Mouse (Mus musculus) heart, embryonic 16.5 days (tissue): ENCODE results near the gene Uvrag. TPM values are rescaled to one million over a fixed set of nuclear protein-coding genes. Genes with fewer than 3 reads are reported as not detected.

Experiments
- ATAC-seq: fragments of 200-750 bp; cut with Nextera tagmentation; replicated peaks from 2 replicates; pipeline ENCODE4 v1.8.0; 2017; ENCODE audit warnings: moderate number of reproducible peaks; ENCODE audit not compliant: insufficient read depth, low FRiP score; ENCODE audit errors: extremely low read depth
- H3K27ac ChIP-seq: fragments of 300-500 bp; sonication (generic); 2 replicates; pipeline ENCODE4 v1.5.1; 2014; ENCODE audit warnings: mild to moderate bottlenecking, low read length, control low read depth, moderate library complexity
- H3K27me3 ChIP-seq: fragments of 300-500 bp; sonication (generic); 2 replicates; pipeline ENCODE4 v1.6.1; 2014; ENCODE audit warnings: low read length, mixed read lengths; ENCODE audit not compliant: control insufficient read depth, insufficient read depth
- H3K36me3 ChIP-seq: fragments of 300-500 bp; sonication (generic); 2 replicates; pipeline ENCODE4 v1.6.1; 2014; ENCODE audit not compliant: control insufficient read depth, insufficient read depth
- H3K4me1 ChIP-seq: fragments of 300-500 bp; sonication (generic); 2 replicates; pipeline ENCODE4 v1.6.1; 2014; ENCODE audit warnings: low read length, mixed read lengths; ENCODE audit not compliant: control insufficient read depth, insufficient read depth
- H3K4me2 ChIP-seq: fragments of 300-500 bp; sonication (generic); 2 replicates; pipeline ENCODE4 v1.6.1; 2014; ENCODE audit warnings: low read depth, mild to moderate bottlenecking, control low read depth, low read length
- H3K4me3 ChIP-seq: fragments of 300-500 bp; sonication (generic); 2 replicates; pipeline ENCODE4 v1.5.1; 2014; ENCODE audit warnings: mild to moderate bottlenecking, control low read depth, low read length
- H3K9ac ChIP-seq: fragments of 300-500 bp; sonication (generic); 2 replicates; pipeline ENCODE4 v1.6.1; 2014; ENCODE audit warnings: low read length, control low read depth
- H3K9me3 ChIP-seq: fragments of 300-500 bp; sonication (generic); replicated peaks from 2 replicates; pipeline ENCODE4 v1.6.1; 2016; ENCODE audit warnings: low read length; ENCODE audit not compliant: control insufficient read depth
- WGBS: fragments of 180-500 bp; shearing (Covaris S2); extraction: QIAGEN DNeasy Blood & Tissue Kit; methylation state at CpG from one replicate; pipeline ENCODE4 v1.1.7; 2014; 5-methylcytosine and 5-hydroxymethylcytosine counted together
- polyA plus RNA-seq: library from polyadenylated mRNA; unstranded; fragments of >200 nt; fragmentation: Nextera tagmentation; extraction: Ambion mirVana; gene quantifications from 2 replicates; pipeline ENCODE4 v1.2.1, GENCODE M21; 2015

Uvrag gene
- polyA plus RNA-seq, 1 experiment from 2014 or later = 16.3 TPM

DNA sequence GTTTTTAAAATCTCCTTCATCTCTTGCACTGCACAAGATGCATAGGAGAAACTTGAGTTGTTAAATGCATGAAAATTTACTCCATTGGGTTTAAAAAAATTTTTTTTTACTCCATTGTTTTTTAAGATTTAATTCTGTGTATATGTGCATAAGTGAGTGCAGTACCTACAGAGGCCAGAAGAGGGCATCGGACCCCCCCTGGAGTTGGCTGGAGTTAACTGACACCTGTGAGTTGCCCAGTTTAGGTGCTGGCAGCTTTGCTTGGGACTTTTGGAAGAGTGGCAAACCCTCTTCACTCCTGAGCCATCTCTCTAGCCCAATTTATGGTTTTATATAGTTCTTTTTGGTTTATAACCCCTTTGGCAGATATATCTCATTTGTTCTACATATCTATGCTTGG lies 239.8 kb downstream of the Uvrag start:
- peaks cover 13% of the 10 kb centered on the region for H3K4me1 ChIP-seq
- no peaks in the 10 kb centered on the region for H3K27me3 ChIP-seq
- no peak overlapping the region for H3K9ac ChIP-seq
- H3K4me3 ChIP-seq = no peak overlapping the region
- H3K36me3 ChIP-seq = 0 out of 2 replicates have a peak, but pooled peaks cover 2% of the 10 kb centered on the region
- H3K9me3 ChIP-seq = 0 out of 2 replicates have a peak, but pooled peaks cover 2% of the 10 kb centered on the region
- no peak overlapping the region for H3K4me2 ChIP-seq
- 90% methylated on average over 1 of the region's 1 CpGs for WGBS
- no peak overlapping the region for H3K27ac ChIP-seq
- ATAC-seq = no peak

GRCm38 (mm10) chr7:98899815-98900214 lies 241.1 kb downstream of the Uvrag start:
- peak; percentile 56 for ATAC-seq
- Histone ChIP-seq H3K36me3 (0 out of 2 replicates have a peak, but pooled peaks cover 2% of the 10 kb centered on the region), H3K4me1 (peaks cover 22% of the 10 kb centered on the region)

GRCm38 (mm10) chr7:98897323-98897722 lies 243.6 kb downstream of the Uvrag start:
- Histone ChIP-seq H3K9me3 (0 out of 2 replicates have a peak, but pooled peaks cover 2% of the 10 kb centered on the region), H3K4me2 (no peak overlapping the region), H3K9ac (no peak overlapping the region), H3K27ac (no peak overlapping the region), H3K27me3 (no peaks in the 10 kb centered on the region), H3K36me3 (0 out of 2 replicates have a peak, but pooled peaks cover 2% of the 10 kb centered on the region), H3K4me1 (peaks cover 24% of the 10 kb centered on the region), H3K4me3 (no peak overlapping the region)
- no peak for ATAC-seq
- WGBS = 90% methylated on average over 8 of the region's 8 CpGs

More at GRCm38 (mm10) chr7:98899815-98900214, 241.1 kb downstream of the Uvrag start:
- 0 out of 2 replicates have a peak, but pooled peaks cover 2% of the 10 kb centered on the region for H3K9me3 ChIP-seq
- no peak overlapping the region for H3K4me3 ChIP-seq
- H3K4me2 ChIP-seq = no peak overlapping the region
- no peak overlapping the region for H3K9ac ChIP-seq
- peak overlapping the region; percentile 5; the same call in 1 of the 2 replicates for H3K27ac ChIP-seq
- 51% methylated on average over 4 of the region's 4 CpGs for WGBS
- H3K27me3 ChIP-seq = no peaks in the 10 kb centered on the region

GRCm38 (mm10) chr7:98895501-98896095 lies 245.3 kb downstream of the Uvrag start:
- peaks cover 24% of the 10 kb centered on the region for H3K4me1 ChIP-seq

GRCm38 (mm10) chr7:98894768-98895167 lies 246.2 kb downstream of the Uvrag start:
- peaks cover 18% of the 10 kb centered on the region for H3K4me1 ChIP-seq
- no peaks in the 10 kb centered on the region for H3K36me3 ChIP-seq
- ATAC-seq = peak; percentile 38
- 42% methylated on average over 5 of the region's 5 CpGs for WGBS
- H3K4me2 ChIP-seq = peak overlapping the region; percentile 33; the same call in 1 of the 2 replicates
- no peak overlapping the region for H3K4me3 ChIP-seq
- H3K9ac ChIP-seq = no peak overlapping the region
- H3K9me3 ChIP-seq = no peaks in the 10 kb centered on the region
- H3K27me3 ChIP-seq = no peaks in the 10 kb centered on the region
- peak overlapping the region; percentile 50 for H3K27ac ChIP-seq

More at GRCm38 (mm10) chr7:98895501-98896095, 245.3 kb downstream of the Uvrag start:
- Histone ChIP-seq H3K27me3 (no peaks in the 10 kb centered on the region), H3K9me3 (no peaks in the 10 kb centered on the region), H3K27ac (peak overlapping the region; percentile 30), H3K9ac (no peak overlapping the region), H3K4me3 (no peak overlapping the region), H3K36me3 (no peaks in the 10 kb centered on the region), H3K4me2 (peak overlapping the region; percentile 33; the same call in 1 of the 2 replicates)
- 14% methylated on average over 10 of the region's 10 CpGs for WGBS
- no peak for ATAC-seq

GRCm38 (mm10) chr7:98894305-98894704 lies 246.6 kb downstream of the Uvrag start:
- WGBS = 86% methylated on average over 5 of the region's 5 CpGs
- H3K27ac ChIP-seq = peak overlapping the region; percentile 50

GRCm38 (mm10) chr7:98893144-98893543 lies 247.8 kb downstream of the Uvrag start:
- no peak overlapping the region for H3K4me3 ChIP-seq
- no peaks in the 10 kb centered on the region for H3K9me3 ChIP-seq
- no peak for ATAC-seq
- H3K4me2 ChIP-seq = no peak overlapping the region
- H3K36me3 ChIP-seq = peaks cover 3% of the 10 kb centered on the region
- H3K4me1 ChIP-seq = peaks cover 18% of the 10 kb centered on the region
- WGBS = 90% methylated on average over 5 of the region's 5 CpGs
- no peak overlapping the region for H3K9ac ChIP-seq
- H3K27me3 ChIP-seq = no peaks in the 10 kb centered on the region
- H3K27ac ChIP-seq = no peak overlapping the region

More at GRCm38 (mm10) chr7:98894305-98894704, 246.6 kb downstream of the Uvrag start:
- no peak overlapping the region for H3K4me3 ChIP-seq
- no peak overlapping the region for H3K9ac ChIP-seq
- H3K9me3 ChIP-seq = no peaks in the 10 kb centered on the region
- H3K4me2 ChIP-seq = no peak overlapping the region
- ATAC-seq = no peak
- H3K4me1 ChIP-seq = peaks cover 18% of the 10 kb centered on the region
- H3K27me3 ChIP-seq = no peaks in the 10 kb centered on the region
- H3K36me3 ChIP-seq = no peaks in the 10 kb centered on the region

GRCm38 (mm10) chr7:98889211-98889610 lies 251.7 kb downstream of the Uvrag start:
- Histone ChIP-seq H3K9me3 (no peaks in the 10 kb centered on the region), H3K36me3 (peaks cover 8% of the 10 kb centered on the region), H3K27ac (no peak overlapping the region), H3K4me1 (no peaks in the 10 kb centered on the region), H3K9ac (no peak overlapping the region), H3K4me3 (no peak overlapping the region), H3K27me3 (no peaks in the 10 kb centered on the region), H3K4me2 (no peak overlapping the region)
- no peak for ATAC-seq
- 70% methylated on average over 7 of the region's 7 CpGs for WGBS

DNA sequence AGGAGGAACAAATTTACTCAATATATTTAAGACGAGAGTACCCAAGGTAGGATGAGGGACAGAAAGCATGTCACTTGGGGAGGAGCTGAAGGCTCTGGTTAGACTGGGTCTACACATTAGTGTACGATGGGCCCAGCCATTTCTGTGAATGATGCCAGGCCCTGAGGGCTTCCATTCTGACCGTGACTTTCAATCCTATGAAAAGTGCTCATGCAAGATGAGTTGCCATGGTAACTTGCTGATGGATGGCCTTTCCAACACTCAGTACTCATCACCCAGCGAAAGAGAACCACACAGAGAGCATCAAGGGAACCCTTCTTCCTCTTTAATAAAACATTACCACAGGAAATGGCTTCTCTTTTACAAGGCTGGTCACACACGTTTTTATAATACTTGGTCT lies 252.1 kb downstream of the Uvrag start:
- 73% methylated on average over 5 of the region's 5 CpGs for WGBS

More for the DNA sequence above, 252.1 kb downstream of the Uvrag start:
- Histone ChIP-seq H3K36me3 (peaks cover 8% of the 10 kb centered on the region), H3K9me3 (no peaks in the 10 kb centered on the region), H3K4me1 (no peaks in the 10 kb centered on the region), H3K4me2 (no peak overlapping the region), H3K27ac (no peak overlapping the region), H3K27me3 (no peaks in the 10 kb centered on the region), H3K4me3 (no peak overlapping the region), H3K9ac (no peak overlapping the region)
- ATAC-seq = no peak
